Mouse (Mus musculus) bone marrow, adult 2 months (tissue): Measurements from ENCODE around the gene Ndst2. TPM values are rescaled to one million over a fixed set of nuclear protein-coding genes. Genes with fewer than 3 reads are reported as not detected.

Experiments
- H3K27ac ChIP-seq: fragments of 200-500 bp; 2 replicates; pipeline ENCODE4 v1.5.1; 2012; ENCODE audit warnings: low read depth, mild to moderate bottlenecking, control low read depth, inconsistent platforms, low read length; ENCODE audit not compliant: control insufficient read depth, poor library complexity, insufficient read depth
- H3K4me1 ChIP-seq: fragments of 200-500 bp; 2 replicates; pipeline ENCODE4 v1.6.1; 2011; ENCODE audit warnings: low read length; ENCODE audit not compliant: control insufficient read depth, insufficient read depth
- H3K4me3 ChIP-seq: fragments of 200-500 bp; replicated peaks from 2 replicates; pipeline ENCODE3; 2011; ENCODE audit warnings: mild to moderate bottlenecking, low read depth, low read length, control low read depth; ENCODE audit not compliant: control insufficient read depth
- CTCF ChIP-seq: fragments of 200-500 bp; IDR thresholded peaks from 2 replicates; pipeline ENCODE4 v1.5.1; 2011; ENCODE audit warnings: low read length, control low read depth; ENCODE audit not compliant: control insufficient read depth, insufficient read depth
- POLR2A ChIP-seq: fragments of 200-500 bp; IDR thresholded peaks from 2 replicates; pipeline ENCODE4 v1.6.1; 2011; ENCODE audit warnings: low read depth, mild to moderate bottlenecking, control low read depth, low read length, borderline replicate concordance; ENCODE audit not compliant: control insufficient read depth
- WGBS: fragments of 180-500 bp; shearing (Covaris S2); methylation state at CpG from one replicate; pipeline ENCODE4 v1.1.7; 2018; 5-methylcytosine and 5-hydroxymethylcytosine counted together
- polyA plus RNA-seq: library from polyadenylated mRNA; stranded (reverse); fragments of >200 nt; gene quantifications from 2 replicates; pipeline ENCODE4 v1.2.4, GENCODE M21; 2011; ENCODE audit warnings: low replicate concordance; ENCODE audit not compliant: missing spikeins, insufficient read depth, insufficient read length

Ndst2 gene
- polyA plus RNA-seq, 1 experiment, result 50.0 TPM

GRCm38 (mm10) chr14:20771941-20772340, 37.6 kb upstream of the Ndst2 start:
- no peaks in the 10 kb centered on the region; the same call in 1 of the 2 replicates for H3K4me1 ChIP-seq
- no peak overlapping the region for H3K4me3 ChIP-seq
- no peak overlapping the region for H3K27ac ChIP-seq
- WGBS, result 83% methylated on average over 3 of the region's 3 CpGs
- TF ChIP-seq POLR2A (no peak), CTCF (no peak)

- Histone ChIP-seq H3K4me3 (no peak overlapping the region), H3K27ac (no peak overlapping the region), H3K4me1 (peaks cover 1% of the 10 kb centered on the region; the same call in 1 of the 2 replicates)
- WGBS, result 77% methylated on average over 5 of the region's 5 CpGs
- TF ChIP-seq CTCF (no peak), POLR2A (no peak)
Observed at GRCm38 (mm10) chr14:20768581-20768980, 34.2 kb upstream of the Ndst2 start.

DNA sequence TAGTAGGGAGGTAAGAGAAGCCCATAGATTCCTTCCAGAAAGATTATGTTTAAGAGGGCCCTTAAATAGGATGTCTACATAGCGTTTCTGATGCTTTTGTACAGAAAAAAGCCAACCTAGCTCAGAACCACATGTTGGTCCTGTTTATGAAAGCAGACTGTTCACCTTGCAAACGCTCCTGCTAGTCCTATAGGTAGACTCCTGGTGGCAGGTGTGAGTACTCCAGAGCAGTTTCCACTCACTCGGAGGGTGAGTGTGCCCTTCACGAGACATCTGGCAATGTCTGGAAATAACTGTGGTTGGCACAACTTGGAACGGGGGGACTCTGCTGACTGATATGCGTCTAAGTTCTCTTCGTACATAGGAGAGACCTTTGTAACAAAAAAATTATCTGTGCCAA, 33.6 kb upstream of the Ndst2 start:
- Histone ChIP-seq H3K4me3 (no peak overlapping the region), H3K4me1 (peaks cover 1% of the 10 kb centered on the region; the same call in 1 of the 2 replicates), H3K27ac (no peak overlapping the region)
- TF ChIP-seq POLR2A (no peak), CTCF (no peak)
- 83% methylated on average over 7 of the region's 7 CpGs for WGBS

- WGBS, result 21% methylated on average over 12 of the region's 12 CpGs
- peaks cover 1% of the 10 kb centered on the region; the same call in 1 of the 2 replicates for H3K4me1 ChIP-seq
- no peak overlapping the region for H3K4me3 ChIP-seq
- H3K27ac ChIP-seq, result no peak overlapping the region; the same call in 1 of the 2 replicates
- TF ChIP-seq CTCF (peak; percentile 94), POLR2A (no peak)
Observed at GRCm38 (mm10) chr14:20765642-20766258, 31.4 kb upstream of the Ndst2 start.

DNA sequence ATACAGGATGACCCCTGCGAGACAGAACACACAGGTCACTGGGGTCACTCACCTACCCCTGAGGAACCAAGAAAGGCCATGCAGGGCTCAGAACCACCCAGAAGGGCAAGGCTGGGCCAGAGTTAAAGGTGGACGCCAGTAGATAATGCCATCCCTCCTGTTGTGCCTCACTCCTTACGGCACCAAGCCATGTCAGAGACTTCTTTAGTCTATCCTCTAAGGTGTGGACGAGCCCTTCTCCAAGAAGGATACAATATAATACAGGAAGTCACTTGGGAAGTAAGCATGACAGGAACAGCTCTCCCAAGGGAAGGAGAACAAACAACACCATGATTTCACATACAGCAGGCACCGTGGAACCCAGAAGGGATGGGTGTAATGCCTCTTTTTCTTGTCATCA, 30.6 kb upstream of the Ndst2 start:
- no peak overlapping the region for H3K4me3 ChIP-seq
- peaks cover 1% of the 10 kb centered on the region; the same call in 1 of the 2 replicates for H3K4me1 ChIP-seq
- TF ChIP-seq POLR2A, result no peak
- no peak for TF ChIP-seq CTCF
- WGBS, result 86% methylated on average over 5 of the region's 5 CpGs
- H3K27ac ChIP-seq, result peak overlapping the region; percentile 14; the same call in 1 of the 2 replicates

GRCm38 (mm10) chr14:20758768-20759435, 24.5 kb upstream of the Ndst2 start:
- no peak overlapping the region for H3K27ac ChIP-seq
- WGBS, result 85% methylated on average over 8 of the region's 8 CpGs
- H3K4me1 ChIP-seq, result no peaks in the 10 kb centered on the region
- no peak overlapping the region for H3K4me3 ChIP-seq
- TF ChIP-seq CTCF (no peak), POLR2A (no peak)

- TF ChIP-seq POLR2A (peak; percentile 26; the same call in 1 of the 2 replicates), CTCF (no peak)
- Histone ChIP-seq H3K4me1 (no peaks in the 10 kb centered on the region), H3K4me3 (no peak overlapping the region), H3K27ac (no peak overlapping the region)
- WGBS, result 92% methylated on average over 22 of the region's 22 CpGs
Observed at GRCm38 (mm10) chr14:20757370-20757907, 23.1 kb upstream of the Ndst2 start.

- TF ChIP-seq POLR2A (no peak), CTCF (no peak)
- 40% methylated on average over 3 of the region's 3 CpGs for WGBS
- Histone ChIP-seq H3K4me3 (no peak overlapping the region), H3K27ac (no peak overlapping the region), H3K4me1 (no peaks in the 10 kb centered on the region)
Observed at GRCm38 (mm10) chr14:20753792-20754191, 19.4 kb upstream of the Ndst2 start.
